Mouse (Mus musculus) bone marrow macrophage, adult 2 months (primary cell): Measurements from ENCODE around the gene Dph5.

Source experiments
- CTCF ChIP-seq: IDR thresholded peaks from 2 replicates; pipeline ENCODE4 v1.5.1; 2012; ENCODE audit warnings: low read depth, mild to moderate bottlenecking, low read length, moderate library complexity
- POLR2A ChIP-seq: IDR thresholded peaks from 2 replicates; pipeline ENCODE4 v1.6.1; 2012; ENCODE audit warnings: mild to moderate bottlenecking, low read depth, low read length, borderline replicate concordance

- no peak for TF ChIP-seq POLR2A
- no peak for TF ChIP-seq CTCF
These were observed 44.1 kb downstream of the Dph5 start for GRCm38 (mm10) chr3:115931701-115932100.
